Mouse (Mus musculus) lung, adult 2 months (tissue): ENCODE measurements around the gene Vmn2r33. TPM values are rescaled to one million over a fixed set of nuclear protein-coding genes. Genes with fewer than 3 reads are reported as not detected.
"Not testable (repeated sequence)": the region's sequence is repeated elsewhere in the genome, so short reads cannot be mapped to it uniquely, and the experiment has no call there.

Experiments used
- DNase-seq: peaks from one replicate; pipeline ENCODE4 v3.0.0; 2022
- H3K4me1 ChIP-seq: fragments of 200-500 bp; 2 replicates; pipeline ENCODE4 v1.6.1; 2011; ENCODE audit warnings: low read length; ENCODE audit not compliant: control insufficient read depth, insufficient read depth
- H3K4me3 ChIP-seq: fragments of 200-500 bp; replicated peaks from 2 replicates; pipeline ENCODE3; 2011; ENCODE audit warnings: low read depth, mild to moderate bottlenecking, control low read depth, low read length; ENCODE audit errors: extremely low read depth
- polyA plus RNA-seq: library from polyadenylated mRNA; depleted of rRNA; stranded (reverse); fragments of >200 nt; gene quantifications from 2 replicates; pipeline ENCODE4 v1.2.3, GENCODE M21; 2012; rRNA removed

Gene Vmn2r33
- polyA plus RNA-seq, result not detected in 2 replicates

- not testable (repeated sequence) for H3K4me3 ChIP-seq, DNase-seq, H3K4me1 ChIP-seq
These were observed at the start of gene Vmn2r33 for GRCm38 (mm10) chr7:7566686-7567085. Gene Vmn2r33, minus strand, starts transcription at chr7:7566786.

Other genes with a start within 250 kb of the Vmn2r33 start
- gene Vmn2r30, start 229.2 kb downstream of the Vmn2r33 start, polyA plus RNA-seq, result not detected in 2 replicates
- gene Gm45783, start 192.2 kb downstream of the Vmn2r33 start, polyA plus RNA-seq, result not detected in 2 replicates
- gene Vmn2r31, start 167.1 kb downstream of the Vmn2r33 start, polyA plus RNA-seq, result not detected in 2 replicates
- not detected in 2 replicates for gene Vmn2r32, start 86.8 kb downstream of the Vmn2r33 start, polyA plus RNA-seq
- not detected in 2 replicates for gene Vmn2r34, start 122.7 kb upstream of the Vmn2r33 start, polyA plus RNA-seq